Mouse (Mus musculus) erythroid progenitor cell, adult 5-6 weeks (primary cell): ENCODE results near the gene Acsf2. TPM values are rescaled to one million over a fixed set of nuclear protein-coding genes. Genes with fewer than 3 reads are reported as not detected.
A peak's percentile ranks its signal among the peaks of the same experiment; 100 is the strongest.

Source experiments
- ATAC-seq: replicated peaks from 2 replicates; pipeline ENCODE4 v1.8.0; 2016; ENCODE audit warnings: moderate number of reproducible peaks, mild to moderate bottlenecking, moderate TSS enrichment, inconsistent platforms; ENCODE audit not compliant: poor library complexity, low FRiP score, severe bottlenecking
- total RNA-seq, 2 experiments: library from RNA; stranded (forward) in 1 of 2; stranded (reverse) in 1 of 2; fragments of 150-400 nt in 1 of 2; fragments of 186-747, 209-891 nt in 1 of 2; gene quantifications; 2 replicates each; pipeline versions ENCODE4 v1.2.3 to v1.2.4; 2015 to 2017; ENCODE audit warnings: low replicate concordance in 2 of 2

Gene Acsf2
- total RNA-seq, 2 experiments from 2014 or later = 2.5 to 4.2 TPM

DNA sequence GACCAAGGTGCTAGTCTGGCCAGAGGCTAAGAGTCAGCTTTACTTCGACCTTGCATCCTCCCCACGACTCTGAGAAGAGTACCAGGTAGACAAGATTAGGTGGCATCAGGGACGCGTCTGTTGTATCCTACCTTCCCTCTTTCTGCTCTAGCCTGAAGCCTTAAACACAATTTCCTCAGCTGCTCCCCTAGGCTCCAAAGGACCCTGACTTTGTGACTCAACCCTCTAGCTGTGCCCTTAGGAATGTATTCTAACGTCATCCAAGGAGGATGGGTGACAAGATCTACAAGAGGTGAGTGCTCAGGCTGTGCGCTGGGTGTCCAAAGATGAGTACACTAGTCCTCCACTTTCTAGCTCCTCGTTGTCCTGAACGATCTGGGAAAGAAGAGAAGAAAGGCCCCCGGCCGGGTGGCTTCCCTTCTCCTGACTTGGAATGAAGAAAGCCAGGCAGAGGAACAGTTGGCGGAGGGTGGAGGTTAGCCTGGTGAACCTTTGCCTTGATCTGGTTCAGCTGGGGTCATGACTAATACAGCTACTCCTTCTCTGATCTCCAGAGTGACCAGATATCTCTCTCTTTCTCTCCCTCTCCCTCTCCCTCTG lies 785 bp upstream of the Acsf2 start:
- ATAC-seq = 0 out of 2 replicates have a peak, but pooled peaks have one; percentile 35

DNA sequence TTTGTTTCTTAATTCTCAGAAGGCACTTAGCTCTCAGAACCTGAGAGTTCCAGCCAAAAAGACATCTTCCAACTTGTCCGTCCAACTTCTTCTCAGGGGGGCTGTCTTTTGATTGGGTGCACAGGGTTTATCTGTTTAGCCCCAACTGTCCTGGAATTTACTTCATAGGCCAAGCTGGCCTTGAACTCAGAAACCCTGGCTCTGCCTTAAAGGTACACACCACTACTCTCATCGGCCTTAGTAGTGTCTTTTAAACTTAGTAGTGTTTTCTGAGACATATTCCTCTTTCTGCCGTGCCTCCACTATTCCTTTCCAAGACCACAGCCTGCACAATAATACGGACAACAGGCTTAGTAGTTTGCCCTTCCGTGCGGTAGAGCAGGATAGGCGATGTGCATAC lies 1.2 kb downstream of the Acsf2 start:
- ATAC-seq = no peak

DNA sequence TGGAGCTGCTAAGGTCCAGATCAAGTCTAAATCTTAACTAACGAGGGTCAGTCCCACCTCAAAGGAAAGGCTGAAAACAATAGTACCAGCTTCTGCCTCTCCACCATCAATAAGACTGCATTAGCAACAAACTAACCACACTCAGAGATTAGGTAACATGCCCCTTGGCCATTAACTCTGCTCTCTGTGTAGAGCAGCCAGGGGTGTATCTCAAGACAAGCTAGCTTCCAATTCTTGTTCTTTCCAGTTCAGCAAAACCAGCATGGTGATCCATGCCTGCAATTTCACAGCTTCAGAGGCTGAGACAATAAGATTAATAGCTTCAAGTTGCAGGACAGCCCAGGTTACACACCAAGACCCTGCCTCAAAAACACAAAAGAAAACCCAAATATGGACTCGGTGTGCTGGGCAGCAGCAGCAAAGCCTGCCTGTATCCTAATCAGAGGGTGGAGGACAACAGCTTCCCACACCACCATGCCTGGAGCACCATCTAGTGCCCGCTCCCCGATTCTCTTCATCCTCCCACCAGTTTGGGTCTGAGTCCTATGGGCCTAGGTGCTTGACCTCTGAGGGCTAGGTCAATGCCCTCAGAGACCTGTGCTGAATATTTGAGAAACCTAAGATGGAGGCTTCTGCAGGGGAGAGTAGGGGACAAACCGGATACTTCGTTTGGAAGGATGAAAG lies 3.1 kb downstream of the Acsf2 start:
- ATAC-seq = no peak

DNA sequence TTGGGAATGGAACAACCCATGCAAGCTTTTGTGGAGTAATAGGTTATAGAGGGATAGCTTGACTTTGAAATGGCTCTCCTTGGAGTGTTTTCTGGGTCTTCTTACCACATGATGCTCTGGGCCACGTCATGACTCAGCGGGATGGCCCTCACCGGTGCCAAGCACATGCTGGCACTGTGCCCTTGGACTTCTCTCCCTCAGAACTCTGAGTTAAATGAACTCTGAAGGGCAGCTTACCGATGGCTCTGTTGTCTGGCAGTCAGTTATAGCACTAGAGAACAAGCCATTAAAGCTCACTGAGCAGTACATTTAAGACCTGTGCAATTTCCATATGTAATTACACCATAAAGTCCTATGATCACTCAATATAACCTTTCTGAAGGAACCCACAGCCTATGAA lies 4.4 kb downstream of the Acsf2 start:
- no peak for ATAC-seq

DNA sequence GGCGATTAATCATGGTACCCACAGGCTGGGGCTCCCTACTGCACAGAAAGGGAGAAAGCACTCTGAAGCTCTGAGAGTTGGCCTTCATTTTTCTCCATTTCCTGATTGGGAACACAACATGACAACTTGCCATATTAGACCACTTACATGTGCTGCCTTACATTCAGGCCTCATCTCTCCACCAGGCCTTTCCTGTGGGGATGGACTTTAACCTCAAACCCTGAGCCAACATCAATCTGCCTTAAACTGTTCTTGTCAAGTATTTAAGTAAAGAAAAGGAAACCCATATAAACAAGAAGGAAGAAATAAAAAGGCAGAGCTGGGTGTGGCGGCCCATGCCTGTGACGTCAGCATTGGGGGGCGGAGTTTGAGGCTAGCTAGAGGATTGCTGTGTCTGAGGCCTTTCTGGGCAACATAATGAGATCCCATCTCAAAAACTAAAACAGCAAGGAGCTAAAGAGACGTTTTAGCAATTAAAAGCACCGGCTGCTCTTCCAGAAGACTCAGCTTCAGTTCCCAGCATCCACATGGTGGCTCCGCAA lies 5.3 kb downstream of the Acsf2 start:
- peak; percentile 54; the same call in 1 of the 2 replicates for ATAC-seq

DNA sequence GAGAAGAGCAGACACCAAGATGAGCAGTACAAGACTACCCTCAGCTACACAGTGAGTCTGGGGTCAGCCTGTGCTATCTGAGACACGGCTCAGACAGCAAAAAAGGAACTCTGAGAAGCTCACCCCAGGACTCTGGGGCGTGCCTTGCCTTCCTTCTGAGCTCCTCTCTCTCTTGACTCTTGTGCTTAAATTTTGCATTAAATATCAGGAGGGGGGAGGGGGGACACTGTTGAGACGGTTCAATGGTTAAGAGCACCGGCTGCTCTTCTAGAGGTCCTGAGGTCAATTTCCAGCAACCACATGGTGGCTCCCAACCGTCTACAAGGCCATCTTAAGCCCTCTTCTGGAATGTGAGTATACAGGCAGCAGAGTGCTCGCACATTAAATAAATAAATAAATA lies 14.2 kb downstream of the Acsf2 start:
- no peak for ATAC-seq

DNA sequence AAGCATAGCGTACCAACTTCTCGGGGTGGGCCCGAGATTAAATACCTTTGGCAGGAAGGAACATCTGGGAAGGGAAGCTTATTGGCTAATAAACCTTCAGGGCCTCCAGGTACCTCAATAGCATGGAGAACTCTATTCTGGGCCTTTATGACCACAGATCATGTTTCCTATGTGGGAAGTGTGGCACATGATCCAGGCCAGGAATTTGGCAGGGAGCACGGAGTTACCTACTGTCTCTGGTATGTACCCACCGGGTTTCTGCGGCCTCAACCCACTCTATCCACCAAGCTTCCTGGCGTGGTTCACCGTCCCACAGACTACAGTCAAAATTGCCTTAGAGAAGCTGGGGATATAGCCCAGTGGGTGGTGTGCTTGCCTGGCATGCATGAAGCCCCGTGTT lies 16.6 kb downstream of the Acsf2 start:
- no peak for ATAC-seq

DNA sequence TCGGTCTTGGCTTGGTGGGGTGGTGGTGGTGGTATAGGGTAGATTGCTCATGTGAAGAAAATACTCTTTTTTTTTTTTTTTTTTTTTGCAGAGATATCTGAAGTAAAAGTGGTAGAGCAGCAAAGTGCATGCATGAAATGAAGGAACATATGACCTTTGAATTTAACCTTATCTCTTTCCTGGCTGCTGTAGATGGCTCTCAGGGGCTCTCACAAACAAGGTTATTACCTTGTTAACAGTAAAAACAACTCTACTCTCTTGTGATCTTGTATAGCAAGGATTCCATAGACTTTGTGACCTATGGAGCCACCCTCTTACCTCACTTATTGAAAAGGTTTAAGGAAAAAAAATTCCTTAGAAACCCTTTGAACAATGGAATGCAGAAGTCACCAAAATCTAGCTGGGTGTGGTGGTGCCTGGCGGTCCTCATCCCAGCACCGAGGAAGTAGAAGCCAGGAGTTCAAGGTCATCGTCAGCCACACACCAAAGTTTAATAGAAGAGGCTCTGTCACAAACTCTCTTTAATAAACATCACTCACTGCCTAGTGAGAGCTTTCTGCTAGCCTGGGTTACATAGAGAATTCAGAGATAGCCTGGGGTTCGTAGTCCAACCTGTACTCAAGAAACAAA lies 21.4 kb downstream of the Acsf2 start:
- ATAC-seq = no peak

DNA sequence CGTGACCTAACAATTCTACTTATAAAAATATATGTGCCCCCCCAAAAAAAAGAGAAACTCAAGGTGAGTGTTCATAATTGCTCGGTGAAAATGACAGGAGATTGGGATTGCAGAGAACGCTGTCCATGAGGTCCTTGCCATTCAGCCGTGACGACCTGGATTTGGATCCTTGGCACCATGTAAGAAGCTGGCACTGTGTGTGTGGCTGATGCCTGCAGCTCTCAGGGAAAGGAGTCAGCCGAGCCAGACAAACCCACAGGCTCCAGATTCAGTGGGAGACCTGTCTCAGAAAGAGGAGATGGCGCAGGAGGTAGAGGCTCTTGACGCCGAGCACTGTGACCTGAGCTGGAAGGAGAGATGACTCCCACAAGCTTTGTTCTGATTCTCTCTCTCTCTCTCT lies 25.3 kb downstream of the Acsf2 start:
- ATAC-seq = no peak

DNA sequence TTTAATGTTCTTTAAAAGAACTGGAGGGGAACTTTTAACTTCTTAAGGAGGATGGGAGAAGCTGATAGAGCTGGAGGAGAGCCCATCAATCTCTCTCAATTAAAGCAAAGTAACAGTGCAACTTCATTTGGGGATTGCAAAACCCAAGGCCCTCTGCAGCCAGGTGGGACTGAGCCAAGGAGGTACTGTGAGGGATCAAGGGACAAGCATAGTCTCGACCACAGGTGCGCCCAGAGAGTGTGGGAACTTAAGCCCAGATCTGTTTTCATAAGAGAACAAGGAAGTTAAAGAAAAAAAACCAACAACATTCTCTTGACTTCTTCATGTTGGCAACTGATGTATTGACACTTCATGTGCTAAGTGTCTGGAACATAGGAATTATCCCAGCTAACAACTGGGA lies 26.6 kb downstream of the Acsf2 start:
- ATAC-seq = no peak

DNA sequence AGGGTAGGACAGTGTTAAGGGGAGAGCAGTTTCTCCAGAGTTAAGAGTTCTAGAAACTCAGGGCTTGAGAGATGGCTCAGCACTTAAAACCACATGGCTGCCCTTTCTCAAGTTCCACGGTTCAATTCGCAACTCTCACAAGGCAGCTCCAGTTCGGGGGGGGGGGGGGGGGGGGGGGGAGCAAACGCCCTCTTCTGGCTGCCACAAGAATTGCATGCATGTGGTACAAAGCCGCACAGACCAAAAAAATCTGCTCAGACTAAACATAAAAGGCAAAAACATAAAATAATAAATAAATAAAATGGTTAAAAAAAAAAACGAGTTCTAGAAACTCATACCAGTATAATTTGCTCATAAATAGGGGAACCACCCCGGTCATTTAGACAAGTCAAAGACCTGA lies 27.1 kb downstream of the Acsf2 start:
- no peak for ATAC-seq

DNA sequence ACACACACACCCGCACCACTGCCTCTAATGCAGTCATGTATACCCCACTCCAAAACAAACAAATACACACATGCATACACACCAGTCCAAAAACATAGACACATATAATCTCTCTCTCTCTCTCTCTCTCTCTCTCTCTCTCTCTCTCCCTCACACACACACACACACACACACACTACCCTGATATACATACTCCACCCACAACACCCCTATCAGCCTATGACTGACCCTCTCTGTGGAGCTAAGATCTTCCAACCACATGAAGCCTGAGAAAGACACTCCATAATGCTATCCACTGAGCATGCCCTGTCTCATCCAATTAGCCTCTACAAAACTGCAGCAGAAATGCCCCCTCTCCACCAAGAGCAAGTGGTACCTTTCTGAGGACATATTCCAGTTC lies 29.8 kb downstream of the Acsf2 start:
- ATAC-seq = no peak

DNA sequence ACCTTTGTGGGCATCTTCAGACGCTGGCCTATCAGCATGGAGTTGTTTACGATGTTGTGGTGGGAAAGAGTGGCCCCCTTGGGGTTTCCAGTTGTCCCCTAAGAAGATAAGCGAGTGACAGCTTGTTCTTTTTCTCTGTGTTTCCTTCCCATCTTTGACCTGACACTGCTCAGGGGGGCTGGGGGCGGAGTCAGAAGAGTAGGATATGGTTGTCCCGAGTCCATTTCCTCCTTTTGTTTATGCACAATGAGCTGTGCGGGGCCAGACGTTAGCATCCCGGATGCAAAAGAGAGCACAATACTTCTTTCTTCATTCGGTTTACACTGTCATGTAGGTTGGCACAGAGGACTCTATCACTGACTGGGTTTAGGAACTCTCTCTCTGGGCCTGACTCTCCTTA lies 31.1 kb downstream of the Acsf2 start:
- no peak for ATAC-seq

DNA sequence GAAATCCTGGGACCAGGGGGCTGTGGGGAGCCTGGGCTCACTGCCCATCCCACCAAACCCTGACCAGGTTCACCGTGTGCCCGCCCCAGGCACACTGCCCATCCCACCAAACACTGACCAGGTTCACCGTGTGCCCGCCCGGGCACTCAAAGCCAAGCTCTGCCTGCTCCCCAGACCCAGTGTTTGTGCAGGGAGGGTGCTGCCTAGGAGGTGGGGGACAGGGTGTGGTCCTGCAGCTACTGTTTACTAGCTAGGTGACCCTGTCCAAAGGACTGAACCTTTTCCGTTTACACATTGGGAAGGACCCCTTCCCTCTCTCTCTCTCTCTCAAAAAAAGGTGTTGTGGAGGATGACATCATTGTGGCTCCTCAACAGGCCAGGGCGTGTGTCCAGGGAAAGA lies 34.3 kb downstream of the Acsf2 start:
- ATAC-seq = no peak

DNA sequence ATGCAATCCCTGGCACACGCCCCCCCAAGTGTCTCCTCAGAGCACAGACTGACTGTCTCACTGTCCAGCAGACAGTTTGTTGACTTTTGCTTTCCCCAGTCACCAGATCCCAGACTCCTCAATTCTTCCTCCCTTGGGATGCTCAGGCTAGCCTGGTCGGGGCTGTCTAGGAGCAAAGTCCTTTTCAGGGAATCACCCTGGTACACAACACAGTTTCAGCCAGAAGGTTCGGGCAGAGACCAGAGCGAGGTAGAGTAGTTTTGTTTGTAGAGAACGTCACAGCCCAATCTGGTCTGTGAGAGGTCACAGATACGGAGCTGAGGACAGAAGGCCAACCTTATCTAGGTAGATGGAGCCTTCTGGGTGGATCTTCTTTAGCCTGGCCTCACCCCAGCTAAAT lies 35.1 kb downstream of the Acsf2 start:
- no peak for ATAC-seq

DNA sequence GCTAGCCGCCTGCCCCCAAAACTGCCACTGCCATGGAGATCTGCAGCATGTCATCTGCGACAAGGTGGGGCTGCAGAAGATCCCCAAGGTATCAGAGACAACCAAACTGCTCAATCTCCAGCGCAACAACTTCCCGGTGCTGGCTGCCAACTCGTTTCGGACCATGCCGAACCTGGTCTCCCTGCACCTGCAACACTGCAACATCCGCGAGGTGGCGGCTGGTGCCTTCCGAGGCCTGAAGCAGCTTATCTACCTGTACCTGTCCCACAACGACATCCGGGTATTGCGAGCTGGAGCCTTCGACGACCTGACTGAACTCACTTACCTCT lies 36.6 kb downstream of the Acsf2 start:
- ATAC-seq = no peak

DNA sequence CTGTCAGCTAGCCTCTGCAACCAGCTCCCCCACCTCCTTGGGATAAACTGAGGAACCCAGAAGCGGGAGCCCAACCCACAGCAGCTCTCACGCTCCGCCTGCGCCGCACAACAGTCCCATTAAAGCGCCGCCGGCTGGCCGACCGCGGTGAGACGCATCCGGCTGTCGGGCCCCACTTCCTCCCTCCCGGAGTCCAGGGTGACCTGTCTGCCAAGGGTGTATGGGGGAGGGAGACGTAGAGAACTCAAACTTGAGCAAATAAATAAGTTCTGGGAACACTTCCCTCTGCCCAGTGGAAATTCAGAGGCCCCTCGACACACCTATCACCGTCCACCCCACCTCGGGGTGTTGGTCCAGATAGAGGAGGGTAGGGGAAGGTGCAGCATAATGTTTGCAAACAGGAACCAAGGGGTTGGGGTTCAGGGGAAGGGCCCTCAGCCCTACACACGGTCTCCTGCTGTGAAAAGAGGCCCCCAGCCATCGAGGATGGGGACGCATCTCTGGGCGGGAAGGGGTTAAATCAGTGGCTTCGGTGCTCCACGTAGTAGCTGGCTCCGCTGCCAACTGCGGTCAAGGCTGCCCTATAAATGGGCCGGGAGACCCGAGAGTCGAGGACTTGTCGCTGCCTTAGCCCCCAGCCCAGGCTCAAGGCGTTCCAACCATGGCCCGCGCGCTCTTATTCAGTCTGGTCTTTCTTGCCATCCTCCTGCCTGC lies 37.1 kb downstream of the Acsf2 start, which contains the start of gene Chad:
Gene Chad, plus strand, starts transcription at position 611 of the 714 bp plus-strand sequence.
- ATAC-seq = no peak

DNA sequence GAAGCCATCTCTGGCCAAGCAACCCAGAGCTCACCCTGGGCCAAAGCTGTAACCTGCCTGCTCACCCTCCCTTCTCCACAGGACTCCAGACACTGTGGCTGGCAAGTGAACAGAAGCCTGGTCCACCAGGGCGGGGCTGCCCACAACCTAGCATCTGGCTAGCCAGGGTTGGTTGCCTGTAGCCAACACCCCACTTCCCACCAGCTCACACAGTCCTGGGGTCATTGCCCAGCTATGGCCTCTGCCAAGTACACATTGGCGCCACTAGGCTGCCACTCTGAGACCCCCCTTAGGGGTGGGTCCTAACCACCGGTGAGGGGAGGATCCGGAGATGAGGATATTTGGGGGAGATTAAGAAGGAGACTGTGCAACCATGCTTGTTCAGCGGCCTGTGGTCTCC lies 37.9 kb downstream of the Acsf2 start:
- 0 out of 2 replicates have a peak, but pooled peaks have one; percentile 26 for ATAC-seq

DNA sequence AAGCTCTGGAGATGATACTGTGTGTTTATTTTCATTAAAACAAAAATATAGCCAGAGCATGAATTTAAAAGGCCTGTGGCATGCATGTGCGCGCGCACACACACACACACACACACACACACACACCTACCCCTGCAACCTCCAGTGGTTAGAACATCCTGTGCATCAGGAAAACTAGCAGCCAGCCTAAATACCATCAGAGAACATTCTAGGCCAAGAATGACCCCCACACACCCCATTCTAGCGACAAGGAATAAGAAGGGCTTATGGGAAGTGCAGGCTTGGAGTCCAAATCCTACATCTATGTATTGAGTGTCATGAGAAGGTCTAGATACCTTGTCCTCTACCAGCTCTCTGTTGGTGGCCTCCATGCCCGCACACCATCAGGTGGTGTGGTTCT lies 38.3 kb downstream of the Acsf2 start:
- ATAC-seq = no peak

DNA sequence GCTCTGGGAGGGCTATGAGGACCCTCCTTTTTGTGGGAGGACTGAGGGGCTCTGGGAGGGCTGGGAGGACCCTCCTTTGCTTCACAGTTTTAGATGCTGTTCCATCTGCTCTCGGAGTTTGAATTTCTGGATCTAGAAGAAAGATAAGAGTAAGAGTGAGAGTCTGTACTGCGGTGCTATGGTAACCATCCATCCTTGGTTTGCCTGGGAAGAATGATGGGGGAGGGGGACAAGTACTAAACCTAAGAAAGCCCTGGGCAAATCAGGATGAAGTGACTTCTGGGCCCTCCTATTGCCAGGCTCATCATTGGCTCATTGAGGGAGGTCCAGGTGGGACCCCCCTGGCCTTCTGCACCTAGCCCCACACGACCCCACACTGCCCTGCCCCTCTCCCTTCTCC lies 43.4 kb downstream of the Acsf2 start:
- ATAC-seq = no peak

DNA sequence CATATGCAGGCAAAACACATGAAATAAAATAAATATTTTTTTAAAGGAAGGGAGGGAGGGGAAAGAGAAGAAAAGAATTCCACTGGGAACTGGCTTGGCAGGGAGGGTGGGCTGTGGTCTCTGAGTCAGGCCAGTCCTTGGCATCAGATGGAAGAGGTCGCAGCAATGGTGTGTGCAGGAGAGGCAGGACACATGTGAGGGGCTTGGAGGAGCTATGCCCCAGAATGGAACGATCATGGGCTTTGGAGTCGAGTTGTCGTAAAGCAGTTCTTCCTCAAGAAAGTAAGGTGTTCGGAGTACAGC lies 51.3 kb downstream of the Acsf2 start:
- no peak for ATAC-seq
